Mouse (Mus musculus) thymus, adult 2 months (tissue): ENCODE measurements at regions not wholly inside any gene's neighbourhood (a gene's known extent, or its start where the extent isn't known, plus 50 kb on each side); places are given as distances from the start of the nearest gene placed in this dataset.

Experiments used
- CTCF ChIP-seq: fragments of 200-500 bp; IDR thresholded peaks from 2 replicates; pipeline ENCODE4 v1.5.1; 2012; ENCODE audit warnings: mild to moderate bottlenecking, control low read depth, low read length, moderate library complexity, borderline replicate concordance; ENCODE audit not compliant: control insufficient read depth, poor library complexity, insufficient read depth; ENCODE audit errors: extremely low read depth
- POLR2A ChIP-seq: fragments of 200-500 bp; IDR thresholded peaks from 2 replicates; pipeline ENCODE4 v1.6.1; 2012; ENCODE audit warnings: mild to moderate bottlenecking, low read length, control low read depth, moderate library complexity; ENCODE audit not compliant: control insufficient read depth, poor library complexity, insufficient read depth; ENCODE audit errors: extremely low read depth

DNA sequence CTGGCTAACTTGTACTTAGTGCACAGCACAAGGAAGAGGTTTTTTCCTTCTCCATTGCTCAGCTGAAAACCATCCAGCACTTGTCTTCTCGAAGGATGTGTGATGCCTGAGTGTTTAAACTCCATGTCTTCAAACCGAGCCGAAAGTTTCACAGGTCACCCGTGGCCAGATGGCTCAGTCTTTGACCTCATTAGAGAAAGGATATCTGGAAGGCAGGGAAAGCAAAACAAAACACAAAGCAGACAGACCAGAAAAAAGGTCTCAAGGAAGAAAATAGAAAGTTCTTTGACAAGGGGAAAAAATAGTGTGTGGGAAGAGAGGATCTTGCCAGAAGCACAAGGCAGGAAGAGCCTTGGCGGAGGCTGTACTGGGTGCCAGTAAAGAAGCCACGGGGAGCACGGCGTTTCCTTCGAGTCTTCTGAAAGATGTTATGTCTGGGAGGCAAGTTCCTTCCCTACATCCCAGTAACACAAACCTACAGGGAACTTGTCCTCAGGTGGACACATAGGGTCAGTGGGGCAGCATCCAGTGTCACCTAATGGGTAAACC is 108.9 kb upstream of the Ngf start:
- no peak for TF ChIP-seq POLR2A
- TF ChIP-seq CTCF, result no peak
